Mouse (Mus musculus): ENCODE data around the gene Ren1.

DNA sequence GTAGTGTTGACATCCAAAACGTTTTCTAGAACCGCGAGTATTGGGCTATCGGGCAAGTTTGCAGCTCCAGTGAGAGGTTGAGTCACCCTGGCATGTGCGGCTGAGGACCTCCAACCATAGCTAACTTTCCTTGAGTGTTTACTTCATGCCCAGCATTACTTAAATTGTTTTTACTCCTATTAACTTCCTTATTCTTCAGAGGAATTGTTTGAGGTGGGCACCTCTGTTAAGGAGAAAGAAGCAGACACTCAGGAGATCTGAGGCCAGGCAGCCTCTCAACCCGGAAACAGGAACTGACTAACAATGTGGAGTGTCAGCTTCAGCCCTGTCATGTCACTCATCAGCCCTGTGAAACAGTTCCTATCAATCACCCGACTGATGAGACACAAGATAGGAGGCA, 56.3 kb downstream of the Ren1 start:
- no peak for TF ChIP-seq CTCF (IDR thresholded peaks at IDR 0.05)
- TF ChIP-seq EP300 (IDR thresholded peaks at IDR 0.05): peak; percentile 74
